Mouse (Mus musculus) hindbrain, postnatal 0 days (tissue): Measurements from ENCODE around the gene Lnpk. TPM values are rescaled to one million over a fixed set of nuclear protein-coding genes. Genes with fewer than 3 reads are reported as not detected.

Experiments used
- ATAC-seq: fragments of 200-750 bp; cut with Nextera tagmentation; 2 replicates; pipeline ENCODE4 v1.8.0; 2017; ENCODE audit warnings: mild to moderate bottlenecking, moderate TSS enrichment, moderate library complexity
- DNase-seq: peaks from one replicate; pipeline ENCODE4 v3.0.0-alpha.2; 2015; ENCODE audit warnings: low spot score
- H3K27ac ChIP-seq: fragments of 300-500 bp; sonication (generic); 2 replicates; pipeline ENCODE4 v1.5.1; 2014; ENCODE audit warnings: mild to moderate bottlenecking
- H3K27me3 ChIP-seq: fragments of 300-500 bp; sonication (generic); 2 replicates; pipeline ENCODE4 v1.6.1; 2014; ENCODE audit warnings: low read length, mixed read lengths; ENCODE audit not compliant: insufficient read depth
- H3K36me3 ChIP-seq: fragments of 300-500 bp; sonication (generic); 2 replicates; pipeline ENCODE4 v1.6.1; 2014; ENCODE audit warnings: low read length, mixed read lengths; ENCODE audit not compliant: insufficient read depth
- H3K4me1 ChIP-seq: fragments of 300-500 bp; sonication (generic); 2 replicates; pipeline ENCODE4 v1.6.1; 2014; ENCODE audit warnings: antibody characterized with exemption, low read length, mixed read lengths; ENCODE audit not compliant: insufficient read depth
- H3K4me2 ChIP-seq: fragments of 300-500 bp; sonication (generic); 2 replicates; pipeline ENCODE4 v1.6.1; 2014; ENCODE audit warnings: low read depth, mild to moderate bottlenecking, low read length, moderate library complexity, mixed read lengths
- H3K4me3 ChIP-seq: fragments of 300-500 bp; sonication (generic); 2 replicates; pipeline ENCODE4 v1.5.1; 2014; ENCODE audit warnings: low read length
- H3K9ac ChIP-seq: fragments of 300-500 bp; sonication (generic); replicated peaks from 2 replicates; pipeline ENCODE4 v1.6.1; 2014; ENCODE audit warnings: mild to moderate bottlenecking, low read length, moderate library complexity, mixed read lengths
- H3K9me3 ChIP-seq: fragments of 300-500 bp; sonication (generic); 2 replicates; pipeline ENCODE4 v1.6.1; 2016; ENCODE audit warnings: low read length, mixed read lengths
- CTCF ChIP-seq: IDR thresholded peaks from 2 replicates; pipeline ENCODE4 v1.5.1; 2016; ENCODE audit warnings: antibody characterized with exemption, control low read depth, low read depth
- WGBS: fragments of 180-500 bp; shearing (Covaris S2); extraction: QIAGEN DNeasy Blood & Tissue Kit; methylation state at CpG from one replicate; pipeline ENCODE4 v1.1.7; 2014; 5-methylcytosine and 5-hydroxymethylcytosine counted together
- polyA plus RNA-seq: library from polyadenylated mRNA; unstranded; fragments of >200 nt; fragmentation: Nextera tagmentation; extraction: Ambion mirVana; gene quantifications from 2 replicates; pipeline ENCODE4 v1.2.1, GENCODE M21; 2015
- total RNA-seq: library from RNA; depleted of rRNA; stranded (reverse); fragments of >200 nt; gene quantifications from 2 replicates; pipeline ENCODE4 v1.2.3, GENCODE M21; 2014

Gene Lnpk
- total and polyA plus RNA-seq, 2 experiments from 2014 or later = 41.0 to 54.2 TPM

DNA sequence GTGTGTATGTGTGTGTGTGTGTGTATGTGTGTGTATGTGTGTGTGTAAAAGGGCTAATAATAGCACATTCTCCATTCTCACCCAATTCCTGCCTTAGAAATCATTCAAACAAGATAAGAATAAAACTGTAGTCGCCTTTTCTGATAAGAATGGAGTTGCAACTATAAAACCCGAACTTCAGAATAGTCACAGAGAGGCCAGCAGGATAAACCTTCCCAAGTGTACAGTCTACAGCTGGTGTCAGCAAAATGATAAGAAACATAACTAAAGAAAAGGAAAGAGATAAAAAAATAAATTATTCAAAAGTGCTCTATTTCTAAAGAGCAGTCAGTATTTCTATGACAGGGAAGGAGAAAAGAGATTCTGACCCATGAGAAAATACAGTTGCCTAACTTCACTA, 19.4 kb downstream of the Lnpk start:
- no peaks in the 10 kb centered on the region for H3K27me3 ChIP-seq
- H3K36me3 ChIP-seq = no peaks in the 10 kb centered on the region
- no peak overlapping the region for H3K27ac ChIP-seq
- H3K9ac ChIP-seq = no peak overlapping the region
- H3K9me3 ChIP-seq = no peaks in the 10 kb centered on the region
- no peak overlapping the region for H3K4me3 ChIP-seq
- H3K4me1 ChIP-seq = no peaks in the 10 kb centered on the region
- no peak for ATAC-seq
- no peak for DNase-seq
- no peak overlapping the region for H3K4me2 ChIP-seq
- WGBS = 95% methylated on average over 2 of the region's 2 CpGs
- no peak for TF ChIP-seq CTCF

DNA sequence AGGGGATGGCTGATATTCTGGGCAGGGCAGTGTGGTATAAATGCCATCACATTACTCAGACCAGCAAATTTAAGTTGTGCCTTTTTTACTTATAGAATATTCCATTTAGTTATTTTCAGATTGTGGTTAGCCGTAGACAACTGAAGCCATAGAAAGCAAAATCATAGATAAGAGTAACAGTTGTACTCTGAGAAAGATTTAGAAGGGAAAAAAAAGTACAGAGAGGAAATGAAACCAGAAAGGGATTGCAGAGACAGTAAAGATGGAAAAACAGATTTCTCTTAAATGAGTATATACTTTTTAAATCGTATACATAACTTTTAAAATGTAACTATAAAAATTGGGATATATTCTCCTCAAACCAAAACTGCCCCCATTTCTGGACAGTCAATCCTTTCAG, 20.1 kb downstream of the Lnpk start:
- Histone ChIP-seq H3K27me3 (no peaks in the 10 kb centered on the region), H3K4me2 (no peak overlapping the region), H3K27ac (no peak overlapping the region), H3K36me3 (no peaks in the 10 kb centered on the region; the same call in 1 of the 2 replicates), H3K9ac (no peak overlapping the region), H3K4me1 (no peaks in the 10 kb centered on the region), H3K9me3 (no peaks in the 10 kb centered on the region), H3K4me3 (no peak overlapping the region)
- TF ChIP-seq CTCF = no peak
- ATAC-seq = no peak
- no peak for DNase-seq
- WGBS = 94% methylated on average over 2 of the region's 2 CpGs

DNA sequence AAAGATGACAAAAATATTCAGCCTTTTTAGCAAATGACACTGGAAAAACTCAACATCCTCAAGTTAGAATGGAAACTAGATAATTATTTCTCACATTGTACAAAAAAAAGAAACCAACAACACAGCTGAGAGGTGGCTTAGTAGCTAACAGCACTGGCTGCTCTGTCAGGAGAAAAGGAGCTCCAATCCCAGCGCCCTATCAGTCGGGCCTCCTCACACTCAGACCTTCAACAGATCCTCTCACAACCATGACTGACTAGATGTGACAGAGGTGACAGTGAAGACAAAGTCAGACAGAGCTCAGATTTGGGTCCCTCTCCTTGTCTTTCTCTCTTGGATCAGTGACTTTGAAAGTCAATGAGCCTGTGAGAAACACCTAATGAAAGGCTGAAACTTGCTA, 21.8 kb downstream of the Lnpk start:
- WGBS = 73% methylated on average over 2 of the region's 2 CpGs
- Histone ChIP-seq H3K36me3 (peaks cover 3% of the 10 kb centered on the region; the same call in 1 of the 2 replicates), H3K4me3 (no peak overlapping the region), H3K27ac (no peak overlapping the region), H3K27me3 (no peaks in the 10 kb centered on the region), H3K4me2 (no peak overlapping the region), H3K4me1 (no peaks in the 10 kb centered on the region), H3K9ac (no peak overlapping the region), H3K9me3 (no peaks in the 10 kb centered on the region)
- no peak for TF ChIP-seq CTCF
- DNase-seq (no peak), ATAC-seq (no peak)

DNA sequence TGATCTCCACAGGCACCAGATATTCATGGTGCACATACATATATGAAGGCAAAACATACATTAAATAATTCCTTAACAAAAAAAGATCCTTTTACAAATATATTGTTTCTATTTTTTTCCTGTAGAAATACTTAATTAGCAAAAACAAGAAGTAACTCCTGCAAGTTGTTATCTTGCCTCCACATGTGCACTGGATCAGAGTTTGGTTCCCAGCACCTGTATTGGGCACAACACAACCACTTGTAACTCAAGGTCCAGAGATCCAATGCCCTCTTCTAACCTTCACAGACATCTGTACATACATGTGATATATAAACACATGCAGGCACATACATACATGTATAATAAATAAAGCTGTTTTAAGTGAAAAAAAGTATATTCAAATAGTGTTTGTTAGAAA, 27.3 kb downstream of the Lnpk start:
- H3K27ac ChIP-seq = no peak overlapping the region
- ATAC-seq (no peak), DNase-seq (no peak)
- H3K27me3 ChIP-seq = no peaks in the 10 kb centered on the region
- H3K4me2 ChIP-seq = no peak overlapping the region
- no peaks in the 10 kb centered on the region for H3K4me1 ChIP-seq
- no peak for TF ChIP-seq CTCF
- H3K4me3 ChIP-seq = no peak overlapping the region
- no peaks in the 10 kb centered on the region for H3K9me3 ChIP-seq
- H3K36me3 ChIP-seq = peaks cover 3% of the 10 kb centered on the region; the same call in 1 of the 2 replicates
- no peak overlapping the region for H3K9ac ChIP-seq

DNA sequence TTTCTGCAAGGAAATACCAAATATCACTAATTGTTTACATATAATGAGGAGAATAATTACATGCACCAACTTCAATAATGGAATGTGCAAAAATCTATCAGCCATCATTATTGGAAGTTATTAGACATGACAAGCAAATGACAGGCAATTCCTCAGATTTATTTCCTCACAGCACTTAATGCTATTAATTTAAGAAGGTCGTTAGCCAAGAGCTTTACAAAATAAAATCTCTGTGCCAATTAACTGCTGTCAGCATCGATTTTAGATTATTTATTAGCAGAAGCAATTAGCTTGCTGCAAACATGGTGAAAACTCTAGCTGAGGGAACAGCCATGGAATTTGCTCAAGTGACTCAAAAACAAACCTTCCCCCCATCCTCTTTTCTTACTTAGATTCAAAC, 30.9 kb downstream of the Lnpk start:
- no peak overlapping the region for H3K4me2 ChIP-seq
- H3K4me1 ChIP-seq = no peaks in the 10 kb centered on the region
- no peaks in the 10 kb centered on the region for H3K9me3 ChIP-seq
- H3K27ac ChIP-seq = no peak overlapping the region
- no peaks in the 10 kb centered on the region for H3K27me3 ChIP-seq
- H3K36me3 ChIP-seq = no peaks in the 10 kb centered on the region
- TF ChIP-seq CTCF = no peak
- DNase-seq (no peak), ATAC-seq (no peak)
- WGBS = 54% methylated on average over 2 of the region's 2 CpGs
- no peak overlapping the region for H3K4me3 ChIP-seq
- no peak overlapping the region for H3K9ac ChIP-seq

DNA sequence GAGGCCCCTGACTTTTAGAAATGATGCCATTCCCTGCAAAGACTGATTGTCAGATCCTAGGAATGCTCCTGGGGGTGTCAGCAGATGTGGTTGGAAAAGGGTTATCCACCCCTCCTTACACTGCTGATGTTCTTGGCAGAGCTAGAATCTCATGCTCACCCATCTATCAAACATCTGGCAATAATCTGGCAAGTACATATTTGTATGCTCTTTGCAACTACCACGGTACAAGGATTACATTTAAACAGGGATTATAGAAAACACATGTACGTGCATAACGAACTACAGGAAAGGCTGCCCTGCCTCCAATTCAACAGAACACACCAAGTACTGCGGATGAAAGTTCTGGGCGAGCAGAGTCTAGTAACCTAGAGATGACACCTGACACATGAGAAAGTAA, 70.9 kb downstream of the Lnpk start:
- Histone ChIP-seq H3K4me2 (no peak overlapping the region), H3K4me1 (no peaks in the 10 kb centered on the region), H3K27ac (no peak overlapping the region), H3K9ac (no peak overlapping the region), H3K27me3 (no peaks in the 10 kb centered on the region), H3K4me3 (no peak overlapping the region), H3K36me3 (no peaks in the 10 kb centered on the region), H3K9me3 (no peaks in the 10 kb centered on the region)
- TF ChIP-seq CTCF = no peak
- ATAC-seq (no peak), DNase-seq (no peak)
- 89% methylated on average over 5 of the region's 5 CpGs for WGBS

DNA sequence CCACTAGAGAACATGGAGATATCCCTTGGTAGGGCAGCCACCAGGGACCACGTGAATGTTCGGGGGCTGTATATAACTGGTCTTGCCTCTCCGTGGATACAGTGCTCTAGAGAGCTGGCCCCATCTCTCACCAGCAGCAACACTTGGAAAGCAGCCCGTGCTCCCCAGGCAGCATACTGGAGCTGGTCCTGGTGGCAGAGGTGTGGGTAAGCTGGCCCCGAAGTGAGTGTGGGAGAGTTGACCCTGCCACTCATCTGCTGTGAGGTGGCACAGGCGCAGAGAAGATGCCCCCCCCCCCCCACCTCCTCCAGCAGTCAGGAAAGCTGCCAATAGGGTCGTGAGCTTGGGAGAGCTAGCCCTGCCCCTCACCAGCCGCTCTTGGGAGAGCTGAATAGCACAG, 72.8 kb downstream of the Lnpk start:
- no peaks in the 10 kb centered on the region for H3K36me3 ChIP-seq
- H3K4me2 ChIP-seq = no peak overlapping the region
- H3K9me3 ChIP-seq = no peaks in the 10 kb centered on the region
- 41% methylated on average over 8 of the region's 8 CpGs for WGBS
- H3K4me1 ChIP-seq = no peaks in the 10 kb centered on the region
- no peak overlapping the region for H3K9ac ChIP-seq
- no peak for DNase-seq
- H3K27ac ChIP-seq = no peak overlapping the region
- TF ChIP-seq CTCF = no peak
- H3K4me3 ChIP-seq = no peak overlapping the region
- ATAC-seq = peak; percentile 21; the same call in 1 of the 2 replicates
- no peaks in the 10 kb centered on the region for H3K27me3 ChIP-seq
